Mouse (Mus musculus): ENCODE results near the gene Rassf8. TPM values are rescaled to one million over a fixed set of nuclear protein-coding genes. Genes with fewer than 3 reads are reported as not detected.

Rassf8 gene
- total and polyA plus RNA-seq, 2 experiments from 2014 or later = 2.8 to 10.6 TPM

DNA sequence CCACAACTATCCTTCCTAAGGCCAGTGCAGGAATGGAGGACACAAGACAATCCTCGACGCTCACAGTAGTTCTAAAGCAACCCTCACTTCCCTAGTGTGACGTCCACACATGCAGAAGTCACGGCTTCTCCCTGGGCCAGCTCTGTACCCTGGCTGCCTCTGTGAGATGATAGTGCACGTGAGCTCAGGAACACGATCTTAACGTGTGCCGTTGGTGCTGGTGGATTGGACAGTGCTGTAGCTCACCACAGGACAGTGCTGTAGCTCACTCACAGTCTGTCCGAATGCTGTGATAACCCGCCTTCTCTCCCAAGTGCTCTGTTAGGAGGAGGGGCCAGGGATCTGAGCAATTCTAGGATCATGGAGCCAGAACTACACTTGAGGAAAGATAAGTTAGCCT is 12.1 kb downstream of the Rassf8 start:
- no peak for ATAC-seq
- H3K27ac ChIP-seq (ENCODE audit: low read depth, low read length) = no peak overlapping the region
- 84% methylated on average over 10 of the region's 10 CpGs for WGBS

DNA sequence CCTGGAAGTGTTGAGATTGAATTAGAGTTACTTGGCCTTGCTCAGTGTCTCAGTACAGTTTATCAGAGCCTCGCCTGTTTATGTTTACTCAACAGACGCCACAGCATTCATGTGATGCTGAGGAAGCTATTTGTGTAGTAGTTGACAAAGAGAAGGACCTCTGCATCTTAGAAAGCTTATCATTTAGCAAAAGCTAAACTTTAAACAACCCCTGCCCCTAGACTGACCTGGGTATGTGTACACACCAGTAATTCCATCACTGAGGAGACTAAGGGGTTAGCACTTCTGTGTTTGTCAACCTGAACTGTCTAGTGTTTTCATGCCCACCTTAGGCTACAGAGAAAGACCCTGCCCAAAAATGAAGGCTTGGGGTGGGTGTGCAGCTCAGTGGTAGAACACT is 12.9 kb downstream of the Rassf8 start:
- Histone ChIP-seq H3K27ac (ENCODE audit: low read depth, low read length) (no peak overlapping the region), H3K4me2 (ENCODE audit: low read depth) (no peak overlapping the region), H3K4me3 (ENCODE audit: low read depth, low read length) (no peak overlapping the region), H3K9me3 (ENCODE audit: low read length) (no peaks in the 10 kb centered on the region), H3K27me3 (ENCODE audit: insufficient read depth, low read length) (no peaks in the 10 kb centered on the region), H3K36me3 (ENCODE audit: insufficient read depth) (no peaks in the 10 kb centered on the region), H3K4me1 (ENCODE audit: insufficient read depth) (0 out of 2 replicates have a peak, but pooled peaks cover 4% of the 10 kb centered on the region), H3K9ac (no peak overlapping the region)
- TF ChIP-seq CTCF (IDR thresholded peaks at IDR 0.05; ENCODE audit: low read depth) = no peak
- no peak for ATAC-seq
- 86% methylated on average over 2 of the region's 2 CpGs for WGBS
- DNase-seq = no peak

More for the DNA sequence above, 12.1 kb downstream of the Rassf8 start:
- Histone ChIP-seq H3K4me2 (ENCODE audit: low read depth) (no peak overlapping the region), H3K36me3 (ENCODE audit: insufficient read depth) (no peaks in the 10 kb centered on the region), H3K27me3 (ENCODE audit: insufficient read depth, low read length) (no peaks in the 10 kb centered on the region), H3K9ac (no peak overlapping the region), H3K4me1 (ENCODE audit: insufficient read depth) (0 out of 2 replicates have a peak, but pooled peaks cover 3% of the 10 kb centered on the region), H3K4me3 (ENCODE audit: low read depth, low read length) (no peak overlapping the region), H3K9me3 (ENCODE audit: low read length) (no peaks in the 10 kb centered on the region)
- TF ChIP-seq CTCF (IDR thresholded peaks at IDR 0.05; ENCODE audit: low read depth) = no peak
- no peak for DNase-seq

DNA sequence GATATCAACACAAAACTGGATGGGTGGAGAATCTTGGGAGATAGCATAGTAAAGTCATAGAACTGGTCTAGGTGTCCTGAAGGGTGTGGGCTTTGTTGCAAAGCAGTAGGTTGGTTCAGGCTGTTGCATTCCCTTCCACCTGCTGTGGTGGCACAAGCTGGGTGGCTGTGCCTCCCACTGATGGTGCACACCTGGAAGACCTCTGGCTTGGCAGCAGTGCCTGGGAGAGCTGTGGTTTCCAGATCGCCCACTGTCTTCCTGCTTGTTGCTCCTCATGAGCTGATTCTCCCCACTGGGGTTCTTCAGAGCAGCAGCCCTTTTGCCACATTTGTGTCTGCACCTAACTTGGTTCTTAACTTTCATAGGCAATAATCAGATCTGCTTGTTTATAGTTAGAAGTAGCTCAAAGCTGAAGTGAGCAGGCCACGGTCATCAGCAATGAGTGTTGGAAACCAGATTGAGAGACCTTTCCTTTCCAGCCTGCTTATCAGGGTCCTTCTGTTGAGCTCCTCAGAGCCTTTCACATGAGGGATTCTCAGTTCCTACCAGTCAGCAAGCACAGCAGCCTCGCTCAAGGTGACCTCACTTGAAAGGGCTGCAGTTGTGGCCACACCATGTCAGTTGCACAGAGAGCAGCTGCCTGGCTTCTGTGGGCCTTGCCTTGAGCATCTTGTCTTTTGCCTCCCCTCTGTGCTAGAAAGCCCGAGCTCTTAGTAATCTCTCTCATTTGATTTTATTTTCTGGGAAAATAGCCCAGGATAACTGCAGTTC is 13.9 kb downstream of the Rassf8 start:
- ATAC-seq (no peak), DNase-seq (no peak)
- Histone ChIP-seq H3K9ac (no peak overlapping the region), H3K36me3 (ENCODE audit: insufficient read depth) (no peaks in the 10 kb centered on the region), H3K4me1 (ENCODE audit: insufficient read depth) (0 out of 2 replicates have a peak, but pooled peaks cover 4% of the 10 kb centered on the region), H3K27me3 (ENCODE audit: insufficient read depth, low read length) (no peaks in the 10 kb centered on the region), H3K27ac (ENCODE audit: low read depth, low read length) (no peak overlapping the region), H3K4me3 (ENCODE audit: low read depth, low read length) (no peak overlapping the region), H3K9me3 (ENCODE audit: low read length) (no peaks in the 10 kb centered on the region), H3K4me2 (ENCODE audit: low read depth) (no peak overlapping the region)
- TF ChIP-seq CTCF (IDR thresholded peaks at IDR 0.05; ENCODE audit: low read depth) = no peak
- WGBS = 79% methylated on average over 4 of the region's 4 CpGs

DNA sequence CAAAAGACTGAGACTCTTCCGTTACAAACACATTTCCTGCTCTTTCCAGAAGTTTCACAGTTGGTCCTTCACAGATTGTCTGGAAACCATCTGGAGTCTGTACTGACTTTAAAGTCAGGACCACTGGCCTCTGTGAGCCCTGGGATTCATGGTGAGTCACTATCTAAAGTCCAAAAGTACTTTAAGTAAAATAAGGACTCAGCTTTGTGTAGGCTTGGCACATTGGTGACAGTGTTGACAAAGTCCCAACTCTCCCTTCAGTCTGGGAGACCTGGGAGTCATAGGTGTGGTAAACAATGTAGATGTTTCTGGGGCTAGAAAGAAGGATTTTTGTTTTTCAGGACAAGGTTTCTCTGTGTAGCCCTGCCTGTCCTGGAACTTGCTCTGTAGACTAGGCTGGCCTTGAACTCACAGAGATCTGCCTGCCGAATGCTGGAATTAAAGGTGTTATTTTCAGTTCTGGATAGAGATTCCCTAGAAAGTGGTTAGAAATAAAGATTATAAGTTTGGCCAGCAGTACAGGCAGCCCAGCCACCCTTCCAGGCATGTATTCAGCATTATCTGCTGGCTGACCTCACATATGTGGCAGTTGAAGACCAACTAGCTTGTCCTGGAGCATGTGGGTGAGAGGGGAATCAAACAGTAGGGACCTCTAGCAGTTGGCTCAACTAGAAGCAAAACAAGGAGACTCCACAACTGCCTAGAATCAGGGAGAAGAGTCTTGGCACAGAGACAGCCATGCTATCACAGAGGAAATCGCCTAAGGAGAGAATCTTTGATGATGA is 14.8 kb downstream of the Rassf8 start:
- 73% methylated on average over 3 of the region's 3 CpGs for WGBS
- Histone ChIP-seq H3K4me1 (ENCODE audit: insufficient read depth) (0 out of 2 replicates have a peak, but pooled peaks cover 4% of the 10 kb centered on the region), H3K9me3 (ENCODE audit: low read length) (no peaks in the 10 kb centered on the region), H3K4me3 (ENCODE audit: low read depth, low read length) (no peak overlapping the region), H3K27ac (ENCODE audit: low read depth, low read length) (no peak overlapping the region), H3K4me2 (ENCODE audit: low read depth) (no peak overlapping the region), H3K27me3 (ENCODE audit: insufficient read depth, low read length) (no peaks in the 10 kb centered on the region), H3K9ac (no peak overlapping the region), H3K36me3 (ENCODE audit: insufficient read depth) (no peaks in the 10 kb centered on the region)
- no peak for DNase-seq
- no peak for ATAC-seq
- TF ChIP-seq CTCF (IDR thresholded peaks at IDR 0.05; ENCODE audit: low read depth) = no peak

DNA sequence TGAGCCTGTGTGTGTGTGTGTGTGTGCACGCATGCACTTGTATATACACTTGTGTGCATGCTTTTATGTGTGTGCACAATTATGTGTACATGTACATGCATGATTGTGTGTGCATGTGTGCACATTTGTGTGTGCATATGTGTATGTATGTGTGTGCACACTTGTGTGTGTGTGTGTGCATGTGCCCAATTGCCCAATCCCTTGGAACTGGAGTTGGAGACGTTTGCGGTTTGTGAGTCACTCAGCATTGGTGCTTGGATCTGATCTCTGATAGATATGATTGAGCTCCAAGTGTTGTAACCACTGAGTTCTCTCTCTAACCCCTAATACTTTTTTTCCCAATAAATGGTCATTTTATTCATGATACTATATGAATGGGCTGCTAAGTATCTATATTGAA is 15.5 kb downstream of the Rassf8 start:
- WGBS = 93% methylated on average over 3 of the region's 3 CpGs
- H3K4me3 ChIP-seq (ENCODE audit: low read depth, low read length) = no peak overlapping the region
- no peaks in the 10 kb centered on the region for H3K36me3 ChIP-seq (ENCODE audit: insufficient read depth)
- H3K9me3 ChIP-seq (ENCODE audit: low read length) = no peaks in the 10 kb centered on the region
- no peak for ATAC-seq
- no peak overlapping the region for H3K27ac ChIP-seq (ENCODE audit: low read depth, low read length)
- no peak overlapping the region for H3K4me2 ChIP-seq (ENCODE audit: low read depth)
- H3K9ac ChIP-seq = no peak overlapping the region
- DNase-seq = no peak
- TF ChIP-seq CTCF (IDR thresholded peaks at IDR 0.05; ENCODE audit: low read depth) = no peak
- H3K4me1 ChIP-seq (ENCODE audit: insufficient read depth) = 0 out of 2 replicates have a peak, but pooled peaks cover 4% of the 10 kb centered on the region
- H3K27me3 ChIP-seq (ENCODE audit: insufficient read depth, low read length) = no peaks in the 10 kb centered on the region

DNA sequence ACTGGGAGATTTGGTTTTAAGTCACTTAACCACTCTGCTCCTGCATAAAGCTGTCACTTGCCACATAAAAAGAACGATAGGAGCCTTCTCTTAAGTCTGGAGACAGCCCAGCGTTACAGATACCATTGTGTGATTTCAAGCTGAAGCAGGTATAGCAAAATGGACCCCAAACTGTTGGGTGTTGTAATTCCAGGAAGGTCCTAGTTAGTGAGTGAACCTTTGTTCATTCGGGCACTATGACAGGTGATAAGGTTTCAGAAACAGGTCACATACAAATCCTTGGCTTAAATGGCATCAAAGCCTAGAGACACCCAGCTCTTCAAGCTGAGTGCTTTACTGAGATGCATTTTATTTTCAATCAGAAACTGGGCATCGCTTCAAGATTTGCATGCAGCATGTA is 16.5 kb downstream of the Rassf8 start:
- Histone ChIP-seq H3K9ac (no peak overlapping the region), H3K9me3 (ENCODE audit: low read length) (no peaks in the 10 kb centered on the region), H3K4me1 (ENCODE audit: insufficient read depth) (0 out of 2 replicates have a peak, but pooled peaks cover 4% of the 10 kb centered on the region), H3K4me3 (ENCODE audit: low read depth, low read length) (no peak overlapping the region), H3K27ac (ENCODE audit: low read depth, low read length) (no peak overlapping the region), H3K27me3 (ENCODE audit: insufficient read depth, low read length) (no peaks in the 10 kb centered on the region), H3K4me2 (ENCODE audit: low read depth) (no peak overlapping the region), H3K36me3 (ENCODE audit: insufficient read depth) (no peaks in the 10 kb centered on the region)
- DNase-seq (no peak), ATAC-seq (no peak)
- TF ChIP-seq CTCF (IDR thresholded peaks at IDR 0.05; ENCODE audit: low read depth) = no peak
- WGBS = 85% methylated on average over 4 of the region's 4 CpGs

DNA sequence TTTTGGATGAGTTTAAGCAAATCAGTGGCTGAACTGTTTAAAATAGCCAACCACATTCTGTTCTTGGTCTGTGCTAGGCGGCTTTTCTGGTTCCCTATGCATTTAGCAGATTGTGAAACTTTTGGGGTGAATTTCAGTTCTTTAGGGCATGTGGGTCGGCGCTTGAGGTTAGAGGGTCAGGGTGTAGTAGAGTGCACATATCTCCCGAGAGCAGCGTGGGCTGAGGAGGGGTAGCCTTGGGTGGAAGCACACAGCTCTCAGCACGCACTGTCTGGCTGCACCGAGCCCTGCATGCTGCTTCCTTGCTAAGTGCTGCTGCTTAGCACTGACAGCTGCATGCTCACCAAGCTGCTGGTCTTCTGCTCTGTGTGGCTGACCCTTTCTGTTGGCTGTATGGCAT is 18.5 kb downstream of the Rassf8 start:
- no peak overlapping the region for H3K27ac ChIP-seq (ENCODE audit: low read depth, low read length)
- DNase-seq (no peak), ATAC-seq (no peak)
- H3K27me3 ChIP-seq (ENCODE audit: insufficient read depth, low read length) = no peaks in the 10 kb centered on the region
- no peaks in the 10 kb centered on the region for H3K9me3 ChIP-seq (ENCODE audit: low read length)
- no peaks in the 10 kb centered on the region for H3K36me3 ChIP-seq (ENCODE audit: insufficient read depth)
- H3K4me1 ChIP-seq (ENCODE audit: insufficient read depth) = 0 out of 2 replicates have a peak, but pooled peaks cover 7% of the 10 kb centered on the region
- no peak overlapping the region for H3K4me3 ChIP-seq (ENCODE audit: low read depth, low read length)
- H3K4me2 ChIP-seq (ENCODE audit: low read depth) = no peak overlapping the region
- TF ChIP-seq CTCF (IDR thresholded peaks at IDR 0.05; ENCODE audit: low read depth) = no peak
- no peak overlapping the region for H3K9ac ChIP-seq
- WGBS = 87% methylated on average over 7 of the region's 7 CpGs

Measured in forebrain, postnatal 0 days (tissue).